Mouse (Mus musculus) liver, embryonic 15.5 days (tissue): Measurements from ENCODE around the gene Tmem206. TPM values are rescaled to one million over a fixed set of nuclear protein-coding genes. Genes with fewer than 3 reads are reported as not detected.

ENCODE experiments used
- ATAC-seq: fragments of 200-750 bp; cut with Nextera tagmentation; 2 replicates; pipeline ENCODE4 v1.8.0; 2017; ENCODE audit warnings: moderate number of reproducible peaks, mild to moderate bottlenecking, moderate library complexity; ENCODE audit not compliant: insufficient read depth
- H3K27ac ChIP-seq: fragments of 300-500 bp; sonication (generic); replicated peaks from 2 replicates; pipeline ENCODE4 v1.5.1; 2015; ENCODE audit warnings: mild to moderate bottlenecking, inconsistent platforms
- H3K27me3 ChIP-seq: fragments of 300-500 bp; sonication (generic); 2 replicates; pipeline ENCODE4 v1.6.1; 2015; ENCODE audit warnings: mild to moderate bottlenecking, inconsistent platforms
- H3K36me3 ChIP-seq: fragments of 300-500 bp; sonication (generic); replicated peaks from 2 replicates; pipeline ENCODE4 v1.6.1; 2015; ENCODE audit warnings: moderate library complexity, mild to moderate bottlenecking, inconsistent platforms
- H3K4me1 ChIP-seq: fragments of 300-500 bp; sonication (generic); replicated peaks from 2 replicates; pipeline ENCODE4 v1.6.1; 2015; ENCODE audit warnings: inconsistent platforms
- H3K4me2 ChIP-seq: fragments of 300-500 bp; sonication (generic); 2 replicates; pipeline ENCODE4 v1.6.1; 2015; ENCODE audit warnings: moderate library complexity, mild to moderate bottlenecking, inconsistent platforms
- H3K4me3 ChIP-seq: fragments of 300-500 bp; sonication (generic); replicated peaks from 2 replicates; pipeline ENCODE4 v1.5.1; 2015; ENCODE audit warnings: mild to moderate bottlenecking, inconsistent platforms
- H3K9ac ChIP-seq: fragments of 300-500 bp; sonication (generic); 2 replicates; pipeline ENCODE4 v1.6.1; 2015; ENCODE audit warnings: moderate library complexity, mild to moderate bottlenecking, inconsistent platforms
- H3K9me3 ChIP-seq: fragments of 300-500 bp; sonication (generic); replicated peaks from 2 replicates; pipeline ENCODE4 v1.6.1; 2016; ENCODE audit warnings: inconsistent platforms
- WGBS: fragments of 180-500 bp; shearing (Covaris S2); methylation state at CpG from one replicate; pipeline ENCODE4 v1.1.7; 2015; ENCODE audit warnings: mixed read lengths; ENCODE audit not compliant: insufficient replicate concordance; 5-methylcytosine and 5-hydroxymethylcytosine counted together
- polyA plus RNA-seq: library from polyadenylated mRNA; unstranded; fragments of >200 nt; fragmentation: Nextera tagmentation; extraction: Ambion mirVana; gene quantifications from 2 replicates; pipeline ENCODE4 v1.2.1, GENCODE M21; 2015

The Tmem206 gene
- polyA plus RNA-seq, 1 experiment from 2014 or later: 6.9 TPM

GRCm38 (mm10) chr1:191311296-191311898, 14.3 kb upstream of the Tmem206 start:
- no peak overlapping the region for H3K4me3 ChIP-seq
- 64% methylated on average over 4 of the region's 4 CpGs for WGBS

GRCm38 (mm10) chr1:191312513-191312941, 13.2 kb upstream of the Tmem206 start:
- H3K9me3 ChIP-seq: no peaks in the 10 kb centered on the region
- H3K27me3 ChIP-seq: peaks cover 5% of the 10 kb centered on the region; the same call in 1 of the 2 replicates
- H3K4me1 ChIP-seq: peaks cover 20% of the 10 kb centered on the region
- peak overlapping the region; percentile 66; the same call in 1 of the 2 replicates for H3K27ac ChIP-seq
- peak; percentile 86 for ATAC-seq
- H3K36me3 ChIP-seq: no peaks in the 10 kb centered on the region
- WGBS: under 1% methylated on average over 14 of the region's 14 CpGs
- H3K9ac ChIP-seq: peak overlapping the region; percentile 66
- H3K4me3 ChIP-seq: peak overlapping the region; percentile 72
- H3K4me2 ChIP-seq: peak overlapping the region; percentile 71

More at GRCm38 (mm10) chr1:191311296-191311898, 14.3 kb upstream of the Tmem206 start:
- no peak overlapping the region for H3K4me2 ChIP-seq
- peaks cover 1% of the 10 kb centered on the region; the same call in 1 of the 2 replicates for H3K27me3 ChIP-seq
- H3K36me3 ChIP-seq: no peaks in the 10 kb centered on the region
- no peak overlapping the region for H3K9ac ChIP-seq
- no peak for ATAC-seq
- H3K9me3 ChIP-seq: no peaks in the 10 kb centered on the region
- peaks cover 9% of the 10 kb centered on the region for H3K4me1 ChIP-seq
- no peak overlapping the region for H3K27ac ChIP-seq

- H3K36me3 ChIP-seq: no peaks in the 10 kb centered on the region
- no peaks in the 10 kb centered on the region for H3K9me3 ChIP-seq
- no peak for ATAC-seq
- WGBS: 65% methylated on average over 6 of the region's 6 CpGs
- peak overlapping the region; percentile 72 for H3K4me3 ChIP-seq
- peak overlapping the region; percentile 71 for H3K4me2 ChIP-seq
- H3K27me3 ChIP-seq: peaks cover 5% of the 10 kb centered on the region; the same call in 1 of the 2 replicates
- H3K4me1 ChIP-seq: peaks cover 26% of the 10 kb centered on the region
- H3K27ac ChIP-seq: 0 out of 2 replicates have a peak overlapping the region, but pooled peaks have one; percentile 66
- peak overlapping the region; percentile 66 for H3K9ac ChIP-seq
Observed at GRCm38 (mm10) chr1:191313158-191313557, 12.6 kb upstream of the Tmem206 start.

- Histone ChIP-seq H3K27ac (no peak overlapping the region), H3K36me3 (no peaks in the 10 kb centered on the region), H3K9me3 (no peaks in the 10 kb centered on the region), H3K4me1 (peaks cover 34% of the 10 kb centered on the region), H3K4me3 (no peak overlapping the region), H3K9ac (no peak overlapping the region), H3K4me2 (no peak overlapping the region), H3K27me3 (peaks cover 5% of the 10 kb centered on the region; the same call in 1 of the 2 replicates)
- ATAC-seq: no peak
- 53% methylated on average over 4 of the region's 4 CpGs for WGBS
Observed at GRCm38 (mm10) chr1:191313926-191314325, 11.8 kb upstream of the Tmem206 start.

- no peak overlapping the region for H3K27ac ChIP-seq
- peak overlapping the region; percentile 86; the same call in 1 of the 2 replicates for H3K4me3 ChIP-seq
- ATAC-seq: no peak
Observed at GRCm38 (mm10) chr1:191316818-191317217, 8.9 kb upstream of the Tmem206 start.

GRCm38 (mm10) chr1:191317591-191318196, 8.0 kb upstream of the Tmem206 start, which contains the start of gene Nenf:
TSS of gene Nenf (minus strand) at chr1:191318194.
- Histone ChIP-seq H3K4me2 (peak within 1 kb of the TSS; percentile 89), H3K9ac (peak within 1 kb of the TSS; percentile 87), H3K9me3 (no peaks in the 10 kb centered on the region), H3K4me1 (peaks cover 42% of the 10 kb centered on the region), H3K27ac (peak within 1 kb of the TSS; percentile 90), H3K36me3 (no peaks in the 10 kb centered on the region), H3K4me3 (peak within 1 kb of the TSS; percentile 86), H3K27me3 (peaks cover 5% of the 10 kb centered on the region; the same call in 1 of the 2 replicates)
- ATAC-seq: peak; percentile 99
- 1% methylated on average over 54 of the region's 54 CpGs for WGBS

More at GRCm38 (mm10) chr1:191316818-191317217, 8.9 kb upstream of the Tmem206 start:
- WGBS: 82% methylated on average over 8 of the region's 8 CpGs
- H3K9ac ChIP-seq: no peak overlapping the region; the same call in 1 of the 2 replicates
- no peaks in the 10 kb centered on the region for H3K36me3 ChIP-seq
- H3K4me2 ChIP-seq: peak overlapping the region; percentile 89
- peaks cover 43% of the 10 kb centered on the region for H3K4me1 ChIP-seq
- peaks cover 5% of the 10 kb centered on the region; the same call in 1 of the 2 replicates for H3K27me3 ChIP-seq
- H3K9me3 ChIP-seq: no peaks in the 10 kb centered on the region

GRCm38 (mm10) chr1:191318686-191319085, 7.0 kb upstream of the Tmem206 start:
- no peak for ATAC-seq
- no peak overlapping the region for H3K4me3 ChIP-seq

GRCm38 (mm10) chr1:191323381-191323780, 2.3 kb upstream of the Tmem206 start:
- no peaks in the 10 kb centered on the region for H3K36me3 ChIP-seq
- no peak overlapping the region for H3K9ac ChIP-seq
- no peak overlapping the region for H3K4me3 ChIP-seq
- 76% methylated on average over 3 of the region's 3 CpGs for WGBS
- peaks cover 58% of the 10 kb centered on the region for H3K4me1 ChIP-seq
- ATAC-seq: no peak
- H3K27me3 ChIP-seq: no peaks in the 10 kb centered on the region
- no peaks in the 10 kb centered on the region for H3K9me3 ChIP-seq
- H3K4me2 ChIP-seq: no peak overlapping the region
- no peak overlapping the region for H3K27ac ChIP-seq

More at GRCm38 (mm10) chr1:191318686-191319085, 7.0 kb upstream of the Tmem206 start:
- peak overlapping the region; percentile 89 for H3K4me2 ChIP-seq
- no peaks in the 10 kb centered on the region for H3K36me3 ChIP-seq
- 47% methylated on average over 5 of the region's 5 CpGs for WGBS
- H3K9ac ChIP-seq: peak overlapping the region; percentile 87; the same call in 1 of the 2 replicates
- H3K27me3 ChIP-seq: peaks cover 5% of the 10 kb centered on the region; the same call in 1 of the 2 replicates
- no peaks in the 10 kb centered on the region for H3K9me3 ChIP-seq
- peaks cover 35% of the 10 kb centered on the region for H3K4me1 ChIP-seq
- peak overlapping the region; percentile 90 for H3K27ac ChIP-seq

- 49% methylated on average over 7 of the region's 7 CpGs for WGBS
- Histone ChIP-seq H3K9ac (peak overlapping the region; percentile 93), H3K9me3 (no peaks in the 10 kb centered on the region), H3K4me1 (peaks cover 53% of the 10 kb centered on the region), H3K27me3 (no peaks in the 10 kb centered on the region), H3K4me2 (peak overlapping the region; percentile 100), H3K36me3 (no peaks in the 10 kb centered on the region), H3K4me3 (peak overlapping the region; percentile 88), H3K27ac (peak overlapping the region; percentile 72)
- peak; percentile 70 for ATAC-seq
Observed at GRCm38 (mm10) chr1:191324733-191325590, 750 bp upstream of the Tmem206 start.

- WGBS: 1% methylated on average over 35 of the region's 35 CpGs
- peaks cover 50% of the 10 kb centered on the region for H3K4me1 ChIP-seq
- peak overlapping the region; percentile 93 for H3K9ac ChIP-seq
- ATAC-seq: peak; percentile 71
- 0 out of 2 replicates have a peak, but pooled peaks cover 2% of the 10 kb centered on the region for H3K36me3 ChIP-seq
- H3K27me3 ChIP-seq: no peaks in the 10 kb centered on the region
- peak overlapping the region; percentile 100 for H3K4me2 ChIP-seq
- no peaks in the 10 kb centered on the region for H3K9me3 ChIP-seq
- peak overlapping the region; percentile 88 for H3K4me3 ChIP-seq
- peak overlapping the region; percentile 79 for H3K27ac ChIP-seq
Observed at GRCm38 (mm10) chr1:191326233-191326882, 646 bp downstream of the Tmem206 start.
